Mouse (Mus musculus) limb, embryonic 14.5 days (tissue): Measurements from ENCODE around the gene E4f1. TPM values are rescaled to one million over a fixed set of nuclear protein-coding genes. Genes with fewer than 3 reads are reported as not detected.

Source experiments
- ATAC-seq: fragments of 200-750 bp; cut with Nextera tagmentation; 2 replicates; pipeline ENCODE4 v1.8.0; 2017; ENCODE audit warnings: low read depth, moderate number of reproducible peaks, moderate TSS enrichment; ENCODE audit not compliant: low FRiP score
- DNase-seq: peaks from one replicate; pipeline ENCODE4 v3.0.0-alpha.2; 2015; ENCODE audit warnings: low spot score
- H3K27ac ChIP-seq: fragments of 300-500 bp; sonication (generic); replicated peaks from 2 replicates; pipeline ENCODE4 v1.5.1; 2014; ENCODE audit warnings: low read depth, mild to moderate bottlenecking, low read length, moderate library complexity, mixed read lengths
- H3K27me3 ChIP-seq: fragments of 300-500 bp; sonication (generic); 2 replicates; pipeline ENCODE4 v1.6.1; 2014; ENCODE audit warnings: low read length, mixed read lengths; ENCODE audit not compliant: control insufficient read depth, insufficient read depth
- H3K36me3 ChIP-seq: fragments of 300-500 bp; sonication (generic); 2 replicates; pipeline ENCODE4 v1.6.1; 2014; ENCODE audit warnings: mild to moderate bottlenecking, low read length, moderate library complexity, mixed read lengths; ENCODE audit not compliant: control insufficient read depth, insufficient read depth
- H3K4me1 ChIP-seq: fragments of 300-500 bp; sonication (generic); 2 replicates; pipeline ENCODE4 v1.6.1; 2014; ENCODE audit warnings: antibody characterized with exemption, low read length, mixed read lengths; ENCODE audit not compliant: control insufficient read depth, insufficient read depth
- H3K4me2 ChIP-seq: fragments of 300-500 bp; sonication (generic); replicated peaks from 2 replicates; pipeline ENCODE4 v1.6.1; 2014; ENCODE audit warnings: low read depth, mild to moderate bottlenecking, low read length, moderate library complexity; ENCODE audit not compliant: severe bottlenecking
- H3K4me3 ChIP-seq: fragments of 300-500 bp; sonication (generic); replicated peaks from 2 replicates; pipeline ENCODE4 v1.5.1; 2014; ENCODE audit warnings: low read length
- H3K9ac ChIP-seq: fragments of 300-500 bp; sonication (generic); 2 replicates; pipeline ENCODE4 v1.6.1; 2014; ENCODE audit warnings: mild to moderate bottlenecking, low read depth, low read length, moderate library complexity; ENCODE audit not compliant: severe bottlenecking
- H3K9me3 ChIP-seq: fragments of 300-500 bp; sonication (generic); 2 replicates; pipeline ENCODE4 v1.6.1; 2016; ENCODE audit warnings: low read length; ENCODE audit not compliant: control insufficient read depth
- POLR2A ChIP-seq: fragments of 200-500 bp; IDR thresholded peaks from 2 replicates; pipeline ENCODE4 v1.8.0; 2012; ENCODE audit warnings: inconsistent platforms, mild to moderate bottlenecking, moderate library complexity, borderline replicate concordance; ENCODE audit not compliant: insufficient read depth, insufficient read length; ENCODE audit errors: extremely low read depth
- WGBS: fragments of 180-500 bp; shearing (Covaris S2); extraction: QIAGEN DNeasy Blood & Tissue Kit; methylation state at CpG from one replicate; pipeline ENCODE4 v1.1.7; 2014; 5-methylcytosine and 5-hydroxymethylcytosine counted together
- polyA plus RNA-seq, 2 experiments: library from polyadenylated mRNA; depleted of rRNA in 1 of 2; stranded (reverse) in 1 of 2; unstranded in 1 of 2; fragments of >200 nt; fragmentation: Nextera tagmentation in 1 of 2; extraction: Ambion mirVana in 1 of 2; gene quantifications; 2 replicates each; pipeline versions ENCODE4 v1.2.1 to v1.2.3; 2012 to 2014

The E4f1 gene
- polyA plus RNA-seq, 2 experiments = 16.6 to 80.6 TPM

DNA sequence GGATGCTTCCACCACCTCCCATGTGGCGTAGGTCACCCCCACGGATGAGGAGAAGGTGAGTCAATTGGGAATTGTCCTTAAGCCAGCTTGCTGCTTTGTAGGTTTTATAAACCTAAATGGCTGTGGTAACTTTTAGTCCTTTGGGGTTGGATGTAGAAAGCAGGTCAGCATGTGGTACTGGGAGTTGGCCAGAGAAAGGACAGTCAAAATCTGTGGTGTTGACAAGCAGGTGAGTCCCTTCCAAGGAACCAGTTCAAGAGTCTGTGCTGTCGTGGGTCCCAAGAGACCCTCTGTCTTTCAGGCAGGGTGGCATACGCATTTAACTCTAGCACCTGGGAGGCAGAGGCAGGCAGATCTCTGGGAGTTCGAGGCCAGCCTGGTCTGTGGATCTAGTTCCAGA is 45.6 kb downstream of the E4f1 start:
- H3K36me3 ChIP-seq = peaks cover 60% of the 10 kb centered on the region
- H3K9me3 ChIP-seq = no peaks in the 10 kb centered on the region
- no peak for TF ChIP-seq POLR2A
- H3K27me3 ChIP-seq = no peaks in the 10 kb centered on the region
- no peak for ATAC-seq
- no peak for DNase-seq
- no peak overlapping the region for H3K9ac ChIP-seq
- H3K4me3 ChIP-seq = no peak overlapping the region
- no peak overlapping the region for H3K4me2 ChIP-seq
- H3K27ac ChIP-seq = no peak overlapping the region
- H3K4me1 ChIP-seq = peaks cover 8% of the 10 kb centered on the region
- 89% methylated on average over 5 of the region's 5 CpGs for WGBS

DNA sequence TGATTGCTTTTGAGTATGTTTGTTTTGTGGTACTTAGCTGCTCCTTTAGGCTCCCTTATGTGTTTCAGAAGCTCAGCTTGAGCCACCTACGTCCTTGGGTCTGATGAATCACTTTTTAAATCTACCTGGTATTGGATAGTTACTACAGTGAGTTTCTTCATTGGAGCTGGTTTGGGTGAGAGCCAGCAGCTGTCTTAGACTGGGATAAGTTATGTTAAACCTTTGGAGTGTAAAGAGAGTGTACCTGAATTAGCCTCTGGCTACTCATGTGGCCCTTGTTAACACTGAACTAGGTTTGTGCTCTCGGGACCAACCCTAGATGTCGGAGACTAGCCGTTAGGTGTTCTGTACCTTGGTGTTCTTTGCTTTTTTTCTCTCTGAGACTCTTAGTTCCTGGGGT is 47.0 kb downstream of the E4f1 start:
- Histone ChIP-seq H3K4me2 (no peak overlapping the region), H3K27ac (no peak overlapping the region), H3K4me3 (no peak overlapping the region), H3K9ac (no peak overlapping the region), H3K4me1 (peaks cover 8% of the 10 kb centered on the region), H3K36me3 (peaks cover 74% of the 10 kb centered on the region), H3K9me3 (no peaks in the 10 kb centered on the region), H3K27me3 (no peaks in the 10 kb centered on the region)
- no peak for DNase-seq
- no peak for ATAC-seq
- WGBS = 93% methylated on average over 4 of the region's 4 CpGs
- no peak for TF ChIP-seq POLR2A

DNA sequence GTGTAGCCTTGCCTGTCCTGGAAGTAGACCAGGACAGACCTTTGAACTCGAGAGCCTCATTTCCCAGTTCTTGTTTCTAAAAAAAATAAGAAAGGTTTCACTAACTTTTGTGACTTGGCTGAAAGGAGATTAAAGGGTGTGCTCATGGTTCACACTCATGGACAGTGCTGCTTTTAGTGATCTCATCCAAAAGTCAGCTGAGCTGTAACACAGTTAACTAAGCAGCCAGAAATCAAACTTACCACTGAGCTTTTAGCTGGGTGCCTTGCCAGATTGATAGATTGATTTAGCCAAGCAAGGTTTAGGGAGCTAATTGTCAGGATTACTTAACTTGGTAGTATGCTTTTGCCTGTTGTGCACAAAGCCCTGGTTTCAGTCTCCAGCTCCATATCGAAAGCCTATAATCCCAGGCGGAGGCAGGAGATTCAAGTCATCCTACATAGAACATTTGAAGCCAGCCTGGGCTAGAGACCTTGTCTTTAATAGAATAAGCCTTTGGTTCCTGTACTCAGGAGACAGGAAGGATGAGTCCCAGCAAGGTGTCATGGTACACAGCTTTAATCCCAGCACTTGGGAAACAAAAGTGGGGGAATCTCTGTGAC is 54.0 kb downstream of the E4f1 start:
- DNase-seq = no peak
- Histone ChIP-seq H3K27ac (no peak overlapping the region), H3K4me3 (peak overlapping the region; percentile 93), H3K27me3 (no peaks in the 10 kb centered on the region), H3K36me3 (peaks cover 60% of the 10 kb centered on the region), H3K9me3 (no peaks in the 10 kb centered on the region), H3K4me1 (peaks cover 11% of the 10 kb centered on the region), H3K4me2 (peak overlapping the region; percentile 82), H3K9ac (peak overlapping the region; percentile 93)
- WGBS = 78% methylated on average over 3 of the region's 3 CpGs
- ATAC-seq = no peak
- TF ChIP-seq POLR2A = no peak

DNA sequence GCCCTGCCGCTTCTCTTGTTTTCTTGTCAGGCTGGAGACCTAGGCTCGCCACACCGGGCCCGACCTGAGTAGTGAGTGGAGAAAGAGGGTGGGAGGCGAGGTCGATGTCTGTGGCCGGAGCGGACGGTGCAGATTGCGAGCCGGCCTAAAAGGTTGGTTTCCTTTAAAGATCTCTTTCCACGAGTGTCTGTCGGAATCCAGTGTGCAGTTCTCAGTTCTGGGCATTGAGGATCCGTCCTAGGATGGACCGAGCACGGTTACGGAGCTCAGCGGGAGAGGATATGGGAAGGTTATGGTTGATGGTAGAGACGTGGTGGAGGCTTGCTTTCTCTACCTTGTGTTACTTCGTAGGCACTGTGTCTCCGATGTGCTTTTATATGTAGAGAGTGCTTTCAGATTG is 55.1 kb downstream of the E4f1 start:
- under 1% methylated on average over 21 of the region's 21 CpGs for WGBS
- Histone ChIP-seq H3K4me3 (peak overlapping the region; percentile 93), H3K36me3 (peaks cover 56% of the 10 kb centered on the region), H3K9me3 (no peaks in the 10 kb centered on the region), H3K4me1 (peaks cover 11% of the 10 kb centered on the region), H3K4me2 (peak overlapping the region; percentile 82), H3K9ac (peak overlapping the region; percentile 93), H3K27me3 (no peaks in the 10 kb centered on the region), H3K27ac (peak overlapping the region; percentile 90)
- TF ChIP-seq POLR2A = no peak
- DNase-seq = no peak
- ATAC-seq = no peak

DNA sequence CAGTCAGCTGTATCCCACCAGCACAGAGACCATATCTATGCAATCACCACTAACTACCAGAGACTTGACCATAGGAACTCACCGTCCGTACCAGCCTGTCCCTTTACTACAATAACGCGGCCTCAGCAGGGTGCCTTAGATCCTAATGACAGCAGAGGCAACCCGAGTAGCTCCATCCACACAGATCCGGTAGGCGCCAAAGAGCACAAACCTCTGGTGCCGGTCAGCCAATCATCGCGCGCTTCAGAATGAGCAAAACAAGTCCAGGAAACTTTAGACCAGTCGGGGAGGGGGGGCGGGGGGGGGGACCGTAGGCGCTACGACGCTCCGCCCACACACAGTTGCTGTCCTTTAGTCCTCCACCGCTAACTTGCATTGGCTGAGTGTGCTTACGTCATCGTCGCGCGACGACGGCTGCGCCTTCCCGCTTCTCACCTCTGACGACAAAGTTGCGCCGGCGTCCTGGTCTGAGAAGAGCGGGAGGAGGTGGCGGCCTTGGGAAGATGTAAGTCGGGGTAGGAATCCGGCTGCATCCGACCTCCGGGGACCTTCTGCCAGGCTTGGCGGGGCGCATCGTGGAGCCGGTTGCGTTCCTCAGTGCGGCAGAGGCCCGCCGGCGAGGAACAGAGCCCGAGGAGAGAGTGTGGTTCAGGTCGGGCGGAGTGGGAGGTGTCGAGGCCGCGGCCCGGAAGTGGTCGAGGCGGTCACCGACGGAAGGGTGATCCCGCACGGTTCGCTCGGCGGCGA is 55.7 kb downstream of the E4f1 start, which contains the start of gene Rnps1:
Gene Rnps1 (plus strand): TSS at position 336 of the 747 bp plus-strand sequence.
- Histone ChIP-seq H3K4me3 (peak within 1 kb of the TSS; percentile 93), H3K4me1 (peaks cover 11% of the 10 kb centered on the region), H3K36me3 (peaks cover 51% of the 10 kb centered on the region), H3K27me3 (no peaks in the 10 kb centered on the region), H3K4me2 (peak within 1 kb of the TSS; percentile 86), H3K9ac (peak within 1 kb of the TSS; percentile 93), H3K9me3 (no peaks in the 10 kb centered on the region), H3K27ac (peak within 1 kb of the TSS; percentile 90)
- DNase-seq (peak; percentile 100), ATAC-seq (peak; percentile 96)
- peak; percentile 84; the same call in 1 of the 2 replicates for TF ChIP-seq POLR2A
- WGBS = under 1% methylated on average over 63 of the region's 64 CpGs
